Mouse (Mus musculus) MEL (cell line): ENCODE results near the gene Car4. TPM values are rescaled to one million over a fixed set of nuclear protein-coding genes. Genes with fewer than 3 reads are reported as not detected.

Experiments used
- DNase-seq: peaks from one replicate; pipeline ENCODE4 v3.0.0; 2011; ENCODE audit warnings: low read depth, low spot score
- H3K27ac ChIP-seq: 2 replicates; pipeline ENCODE4 v1.5.1; 2012; ENCODE audit warnings: low read depth, mild to moderate bottlenecking, control low read depth, low read length, moderate library complexity; ENCODE audit not compliant: control insufficient read depth
- H3K27me3 ChIP-seq, 2 experiments: fragments of 150-350 bp in 1 of 2; sonication (generic) in 1 of 2; 2 replicates each; pipeline ENCODE4 v1.6.1; 2012; ENCODE audit warnings: low read length in 2 of 2, mild to moderate bottlenecking in 2 of 2, improper control_type of control experiment in 1 of 2, moderate library complexity in 1 of 2; ENCODE audit not compliant: insufficient read depth in 2 of 2, control insufficient read depth in 1 of 2
- H3K36me3 ChIP-seq, 2 experiments: 2 replicates each; pipeline ENCODE4 v1.6.1; 2012 to 2014; ENCODE audit warnings: low read length in 2 of 2, improper control_type of control experiment in 1 of 2, inconsistent platforms in 1 of 2, mild to moderate bottlenecking in 1 of 2; ENCODE audit not compliant: insufficient read depth in 2 of 2, control insufficient read depth in 1 of 2
- H3K4me1 ChIP-seq, 2 experiments: fragments of 150-350 bp in 1 of 2; sonication (generic) in 1 of 2; 2 replicates each; pipeline ENCODE4 v1.6.1; 2012; ENCODE audit warnings: low read length in 2 of 2, improper control_type of control experiment in 1 of 2, mild to moderate bottlenecking in 1 of 2; ENCODE audit not compliant: insufficient read depth in 2 of 2, control insufficient read depth in 1 of 2
- H3K4me3 ChIP-seq, 2 experiments: fragments of 150-350 bp in 1 of 2; sonication (generic) in 1 of 2; 2 replicates each; pipeline ENCODE4 v1.5.1; 2012; ENCODE audit warnings: low read depth in 2 of 2, low read length in 2 of 2, mild to moderate bottlenecking in 2 of 2, moderate library complexity in 2 of 2, control low read depth in 1 of 2, improper control_type of control experiment in 1 of 2; ENCODE audit not compliant: control insufficient read depth in 1 of 2, insufficient read depth in 1 of 2
- H3K79me2 ChIP-seq: 2 replicates; pipeline ENCODE4 v1.6.1; 2012; ENCODE audit warnings: mild to moderate bottlenecking, low read length, moderate library complexity; ENCODE audit not compliant: control insufficient read depth, poor library complexity, insufficient read depth
- H3K9ac ChIP-seq: 2 replicates; pipeline ENCODE4 v1.6.1; 2012; ENCODE audit warnings: low read depth, mild to moderate bottlenecking, control low read depth, low read length, moderate library complexity; ENCODE audit not compliant: control insufficient read depth, poor library complexity, severe bottlenecking
- H3K9me3 ChIP-seq: fragments of 150-350 bp; sonication (generic); replicated peaks from 2 replicates; pipeline ENCODE4 v1.6.1; 2012; ENCODE audit warnings: mild to moderate bottlenecking, low read length, improper control_type of control experiment, moderate library complexity; ENCODE audit not compliant: insufficient read depth
- BHLHE40 ChIP-seq: IDR thresholded peaks from 2 replicates; pipeline ENCODE4 v1.6.1; 2012; ENCODE audit warnings: low read depth, mild to moderate bottlenecking, inconsistent platforms, low read length, improper control_type of control experiment, borderline replicate concordance
- CHD2 ChIP-seq: IDR thresholded peaks from 2 replicates; pipeline ENCODE4 v1.6.1; 2011; ENCODE audit warnings: low read length, improper control_type of control experiment
- CTCF ChIP-seq, 3 experiments: IDR thresholded peaks in 2 of 3; conservative IDR thresholded peaks in 1 of 3; 2 replicates each; pipeline ENCODE4 v1.5.1; 2011 to 2012; ENCODE audit warnings: low read length in 3 of 3, low read depth in 2 of 3, mild to moderate bottlenecking in 2 of 3, improper control_type of control experiment in 1 of 3, inconsistent platforms in 1 of 3, mixed read lengths in 1 of 3, moderate library complexity in 1 of 3; ENCODE audit not compliant: control insufficient read depth in 1 of 3, insufficient read depth in 1 of 3, poor library complexity in 1 of 3, severe bottlenecking in 1 of 3
- ELF1 ChIP-seq: IDR thresholded peaks from 2 replicates; pipeline ENCODE4 v1.6.1; 2014; ENCODE audit warnings: low read depth, mild to moderate bottlenecking, inconsistent platforms, low read length, improper control_type of control experiment, moderate library complexity
- EP300 ChIP-seq, 2 experiments: IDR thresholded peaks; 2 replicates each; pipeline ENCODE4 v1.6.1; 2011; ENCODE audit warnings: improper control_type of control experiment in 2 of 2, low read length in 2 of 2, low read depth in 1 of 2, mild to moderate bottlenecking in 1 of 2
- ETS1 ChIP-seq: IDR thresholded peaks from 2 replicates; pipeline ENCODE4 v1.6.1; 2012; ENCODE audit warnings: low read depth, mild to moderate bottlenecking, inconsistent platforms, low read length, improper control_type of control experiment, moderate library complexity
- HCFC1 ChIP-seq: IDR thresholded peaks from 2 replicates; pipeline ENCODE4 v1.6.1; 2012; ENCODE audit warnings: low read depth, mild to moderate bottlenecking, inconsistent platforms, low read length, improper control_type of control experiment, moderate library complexity
- KAT2A ChIP-seq: conservative IDR thresholded peaks from 2 replicates; pipeline ENCODE4 v1.6.1; 2012; ENCODE audit warnings: low read depth, low read length, improper control_type of control experiment, inconsistent platforms
- MAX ChIP-seq: IDR thresholded peaks from 2 replicates; pipeline ENCODE4 v1.6.1; 2011; ENCODE audit warnings: low read length, improper control_type of control experiment
- MXI1 ChIP-seq: IDR thresholded peaks from 2 replicates; pipeline ENCODE4 v1.6.1; 2011; ENCODE audit warnings: mild to moderate bottlenecking, low read depth, low read length, improper control_type of control experiment
- MYB ChIP-seq: IDR thresholded peaks from 2 replicates; pipeline ENCODE4 v1.6.1; 2011; ENCODE audit warnings: mild to moderate bottlenecking, low read depth, low read length, improper control_type of control experiment
- MYC ChIP-seq: IDR thresholded peaks from 2 replicates; pipeline ENCODE4 v1.6.1; 2011; ENCODE audit warnings: low read depth, mild to moderate bottlenecking, low read length, improper control_type of control experiment, moderate library complexity
- POLR2A ChIP-seq, 2 experiments: IDR thresholded peaks; 2 replicates each; pipeline ENCODE4 v1.6.1; 2011 to 2012; ENCODE audit warnings: low read length in 2 of 2, mild to moderate bottlenecking in 2 of 2, control low read depth in 1 of 2, improper control_type of control experiment in 1 of 2, low read depth in 1 of 2, moderate library complexity in 1 of 2; ENCODE audit not compliant: control insufficient read depth in 1 of 2, insufficient read depth in 1 of 2, poor library complexity in 1 of 2
- POLR2AphosphoS2 ChIP-seq: IDR thresholded peaks from 2 replicates; pipeline ENCODE4 v1.6.1; 2011; ENCODE audit warnings: low read length, improper control_type of control experiment
- POLR2AphosphoS5 ChIP-seq: IDR thresholded peaks from 2 replicates; pipeline ENCODE4 v1.6.1; 2012; ENCODE audit warnings: low read depth, borderline replicate concordance, mild to moderate bottlenecking, inconsistent platforms, low read length, moderate library complexity, mixed read lengths
- RAD21 ChIP-seq: IDR thresholded peaks from 2 replicates; pipeline ENCODE4 v1.6.1; 2011; ENCODE audit warnings: mild to moderate bottlenecking, low read depth, low read length, improper control_type of control experiment
- RCOR1 ChIP-seq: IDR thresholded peaks from 2 replicates; pipeline ENCODE4 v1.6.1; 2012; ENCODE audit warnings: low read depth, mild to moderate bottlenecking, inconsistent platforms, low read length, improper control_type of control experiment
- SMC3 ChIP-seq: IDR thresholded peaks from 2 replicates; pipeline ENCODE4 v1.6.1; 2011; ENCODE audit warnings: low read depth, low read length, improper control_type of control experiment
- TAL1 ChIP-seq: IDR thresholded peaks from 2 replicates; pipeline ENCODE4 v1.6.1; 2012; ENCODE audit warnings: mild to moderate bottlenecking, inconsistent platforms, low read length, moderate library complexity, mixed read lengths
- TBP ChIP-seq: IDR thresholded peaks from 2 replicates; pipeline ENCODE4 v1.8.0; 2011; ENCODE audit warnings: low read depth, low read length, improper control_type of control experiment
- UBTF ChIP-seq: IDR thresholded peaks from 2 replicates; pipeline ENCODE4 v1.6.1; 2012; ENCODE audit warnings: low read depth, mild to moderate bottlenecking, inconsistent platforms, low read length, improper control_type of control experiment, moderate library complexity, borderline replicate concordance; ENCODE audit not compliant: insufficient read depth
- ZC3H11A ChIP-seq: IDR thresholded peaks from 2 replicates; pipeline ENCODE4 v1.6.1; 2012; ENCODE audit warnings: low read depth, mild to moderate bottlenecking, inconsistent platforms, low read length, improper control_type of control experiment
- ZMIZ1 ChIP-seq: IDR thresholded peaks from 2 replicates; pipeline ENCODE4 v1.6.1; 2012; ENCODE audit warnings: low read depth, mild to moderate bottlenecking, inconsistent platforms, low read length, improper control_type of control experiment, moderate library complexity
- ZNF384 ChIP-seq: IDR thresholded peaks from 2 replicates; pipeline ENCODE4 v1.6.1; 2012; ENCODE audit warnings: low read depth, mild to moderate bottlenecking, inconsistent platforms, low read length, improper control_type of control experiment
- polyA plus RNA-seq, 2 experiments: library from polyadenylated mRNA; stranded (reverse) in 1 of 2; unstranded in 1 of 2; fragments of >175 nt in 1 of 2; fragments of >200 nt in 1 of 2; gene quantifications; 2 replicates each; pipeline versions ENCODE4 v1.2.1 to v1.2.4; 2012; ENCODE audit warnings: low replicate concordance in 2 of 2, low read depth in 1 of 2; ENCODE audit not compliant: insufficient read length in 2 of 2, insufficient read depth in 1 of 2, missing spikeins in 1 of 2
- total RNA-seq: library from RNA; depleted of rRNA; stranded (reverse); fragments of 300-350 nt; gene quantifications from 2 replicates; pipeline ENCODE4 v1.2.3, GENCODE M21; 2012

The Car4 gene
- total and polyA plus RNA-seq, 3 experiments = not detected

GRCm38 (mm10) chr11:84910411-84910810, 47.2 kb upstream of the Car4 start:
- Histone ChIP-seq H3K9ac (no peak overlapping the region), H3K36me3 (peaks cover 5 to 19% of the 10 kb centered on the region in 2 experiments; a peak in 3 of 4 replicates)

GRCm38 (mm10) chr11:84914673-84915072, 42.9 kb upstream of the Car4 start:
- peaks cover 12% of the 10 kb centered on the region for H3K79me2 ChIP-seq
- H3K4me3 ChIP-seq = no peak overlapping the region
- H3K27ac ChIP-seq = no peak overlapping the region
- TF ChIP-seq CTCF (IDR thresholded peaks at IDR 0.05 in 2 of 3, conservative IDR thresholded peaks at IDR 0.05 in 1 of 3; ENCODE audit: control insufficient read depth in 1 of 3, insufficient read depth in 1 of 3, low read depth in 2 of 3, low read length in 3 of 3, poor library complexity in 1 of 3, severe bottlenecking in 1 of 3) (peak; percentile 21 to 45 (median 40); a peak in 5 of 6 replicates), SMC3 (peak; percentile 30; the same call in 1 of the 2 replicates), EP300 (IDR thresholded peaks at IDR 0.05; ENCODE audit: low read depth in 1 of 2, low read length in 2 of 2) (no peak), RAD21 (peak; percentile 2; the same call in 1 of the 2 replicates)
- DNase-seq = peak; percentile 69
- H3K36me3 ChIP-seq = peaks cover 11 to 19% of the 10 kb centered on the region in 2 experiments
- no peaks in the 10 kb centered on the region for H3K9me3 ChIP-seq
- no peak overlapping the region for H3K9ac ChIP-seq
- H3K4me1 ChIP-seq = peaks cover 0 to 16% of the 10 kb centered on the region in 2 experiments; a peak in 3 of 4 replicates
- no peaks in the 10 kb centered on the region for H3K27me3 ChIP-seq

More at GRCm38 (mm10) chr11:84910411-84910810, 47.2 kb upstream of the Car4 start:
- no peak overlapping the region for H3K4me3 ChIP-seq
- no peak for DNase-seq
- no peaks in the 10 kb centered on the region; a peak in 1 of 4 replicates for H3K4me1 ChIP-seq
- no peak overlapping the region for H3K27ac ChIP-seq
- no peaks in the 10 kb centered on the region for H3K27me3 ChIP-seq
- TF ChIP-seq ZC3H11A (no peak), EP300 (IDR thresholded peaks at IDR 0.05; ENCODE audit: low read depth in 1 of 2, low read length in 2 of 2) (no peak), MXI1 (no peak), POLR2A (IDR thresholded peaks at IDR 0.05; ENCODE audit: control insufficient read depth in 1 of 2, insufficient read depth in 1 of 2, low read depth in 1 of 2, low read length in 2 of 2, poor library complexity in 1 of 2) (no peak), MYC (no peak), HCFC1 (no peak), TAL1 (no peak), ELF1 (no peak), MYB (no peak), RAD21 (no peak), ZNF384 (no peak)
- TF ChIP-seq, all 39 proteins: peak for 0
- H3K79me2 ChIP-seq = peaks cover 4% of the 10 kb centered on the region
- H3K9me3 ChIP-seq = no peaks in the 10 kb centered on the region

- Histone ChIP-seq H3K9ac (peak within 1 kb of the TSS; percentile 95), H3K79me2 (peaks cover 12% of the 10 kb centered on the region), H3K9me3 (no peaks in the 10 kb centered on the region), H3K4me1 (peaks cover 0 to 17% of the 10 kb centered on the region in 2 experiments; a peak in 3 of 4 replicates), H3K4me3 (peak within 1 kb of the TSS; percentile 67 to 97), H3K27ac (peak within 1 kb of the TSS; percentile 47), H3K36me3 (peaks cover 4 to 19% of the 10 kb centered on the region in 2 experiments; a peak in 3 of 4 replicates), H3K27me3 (no peaks in the 10 kb centered on the region; a peak in 1 of 4 replicates)
- DNase-seq = peak; percentile 99
- TF ChIP-seq CTCF (IDR thresholded peaks at IDR 0.05 in 2 of 3, conservative IDR thresholded peaks at IDR 0.05 in 1 of 3; ENCODE audit: control insufficient read depth in 1 of 3, insufficient read depth in 1 of 3, low read depth in 2 of 3, low read length in 3 of 3, poor library complexity in 1 of 3, severe bottlenecking in 1 of 3) (no peak), CHD2 (peak; percentile 41), POLR2AphosphoS5 (no peak), MAX (peak; percentile 61), POLR2AphosphoS2 (peak; percentile 85; the same call in 1 of the 2 replicates), BHLHE40 (no peak), KAT2A (peak; percentile 85), UBTF (no peak), ETS1 (peak; percentile 34; the same call in 1 of the 2 replicates), ZMIZ1 (peak; percentile 68; the same call in 1 of the 2 replicates), RCOR1 (peak; percentile 92), ZNF384 (peak; percentile 83), EP300 (IDR thresholded peaks at IDR 0.05; ENCODE audit: low read depth in 1 of 2, low read length in 2 of 2) (no peak), TBP (peak; percentile 94)
These were observed 41.4 kb upstream of the Car4 start, which contains the start of gene Znhit3 for GRCm38 (mm10) chr11:84916053-84916702. TSS of gene Znhit3 (minus strand) at chr11:84916366.
